Mouse (Mus musculus): ENCODE results near the gene Aldh9a1.

DNA sequence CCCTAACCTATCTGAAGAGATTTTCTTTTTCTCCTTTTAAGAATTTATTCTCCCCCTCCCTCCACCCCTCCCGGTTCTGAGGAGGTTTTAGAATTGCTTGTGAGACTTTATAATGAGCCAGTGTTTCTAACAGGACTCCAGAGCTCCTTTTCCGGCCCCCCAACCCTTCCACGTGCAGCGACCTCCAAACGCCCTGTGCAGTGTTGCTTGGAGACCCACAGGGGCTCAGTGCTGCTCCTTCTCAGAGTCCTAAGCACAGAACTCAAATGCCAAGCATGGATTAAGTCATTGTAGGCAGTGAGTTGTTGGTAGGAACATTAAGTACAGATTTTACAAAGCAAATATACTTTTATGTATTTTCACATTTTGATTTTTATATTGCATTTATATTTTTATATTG, 13.5 kb downstream of the Aldh9a1 start:
- TF ChIP-seq CTCF (IDR thresholded peaks at IDR 0.05; ENCODE audit: low read depth) (no peak), EP300 (IDR thresholded peaks at IDR 0.05; ENCODE audit: low read depth) (no peak)

Measured in liver, postnatal 0 days (tissue).